Comparison of ENCODE assay signal across 9 mouse cellular contexts in the genomic region with DNA sequence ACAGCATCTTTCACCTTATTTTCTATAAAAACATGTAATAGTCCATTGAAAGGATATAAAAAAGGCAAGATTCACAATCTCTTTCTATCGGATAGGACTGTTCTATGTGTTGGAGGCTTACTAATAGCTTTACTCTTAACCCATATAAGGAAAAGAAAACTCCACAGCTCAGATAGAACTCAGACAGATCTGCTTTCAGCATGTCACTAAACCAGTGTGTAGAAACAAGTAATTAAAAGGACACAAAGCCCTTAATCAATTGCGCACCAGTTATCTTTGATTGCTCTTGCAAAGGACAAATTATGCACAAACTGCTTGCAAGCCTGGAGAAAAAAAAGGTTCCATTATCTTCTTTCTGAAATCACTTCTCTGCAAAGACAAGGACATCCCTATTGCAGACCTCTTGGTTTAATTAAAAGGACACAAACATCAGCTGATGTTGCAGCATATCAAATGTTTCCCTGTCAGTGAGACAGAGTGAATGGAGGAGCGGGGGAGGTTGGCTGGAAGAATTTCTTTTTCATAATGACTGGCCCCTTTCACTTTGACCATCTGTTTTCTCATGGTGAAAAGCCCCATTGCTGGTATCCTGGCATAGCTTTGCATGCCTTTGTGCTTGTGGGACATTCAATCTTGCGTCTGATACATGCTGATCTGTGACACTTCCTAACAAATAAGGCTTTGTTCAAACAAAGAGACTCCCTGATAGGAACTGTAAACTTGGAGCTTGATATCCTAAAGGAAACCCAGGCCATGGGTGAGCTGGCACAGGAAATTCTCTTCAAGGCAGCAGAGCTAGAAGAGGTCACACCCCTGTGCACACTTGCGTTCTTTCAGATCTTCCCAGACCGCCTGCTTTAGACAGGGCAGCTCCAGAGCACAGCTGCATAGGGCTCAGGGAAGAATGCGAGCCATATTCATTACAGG.
DNase-seq lines count a peak whose midpoint lies in the region; ATAC-seq lines count a peak whose summit lies in the region.
"Had no signal": no experiment of that assay in that cellular context is flagged by ENCODE, and none has a peak within 500 bp of the region (broad histone marks: within the 10 kb centered on the region; RNA-seq: fewer than 3 reads in every experiment).

No protein-coding gene starts in this region.

- DNase-seq in ovary, postnatal 36 days (ENCODE audit: low spot score), result peak; percentile 7
- no peak for DNase-seq in ovary, postnatal 10 days (ENCODE audit: low spot score)
- peak; percentile 31 for DNase-seq in left cerebral cortex, postnatal 4 days
- no peak for DNase-seq in urinary bladder, postnatal 25 days (ENCODE audit: low spot score)
- DNase-seq in right cerebral cortex, postnatal 36 days (ENCODE audit: low spot score in 2 of 2), result no peak

- no peaks in the 10 kb centered on the region for H3K27me3 ChIP-seq in forebrain, embryonic 12.5 days
- H3K27me3 ChIP-seq in hindbrain, embryonic 13.5 days, result no peaks in the 10 kb centered on the region
- H3K27me3 ChIP-seq in midbrain, embryonic 13.5 days, result no peaks in the 10 kb centered on the region

- peak; percentile 82 for ATAC-seq in forebrain, embryonic 12.5 days (ENCODE audit: low FRiP score)
- peak; percentile 84 for ATAC-seq in hindbrain, embryonic 13.5 days (ENCODE audit: low FRiP score)
- peak; percentile 87 for ATAC-seq in midbrain, embryonic 13.5 days

- intact Hi-C loops in left cerebral cortex, postnatal 4 days (cut with DNase I), result loop anchor here (10.0 kb wide), 1 partner anchor 159 kb away; the partner anchor contains the start of gene Rgmb

- peaks cover 5% of the 10 kb centered on the region; the same call in 1 of the 2 replicates for H3K9me3 ChIP-seq in forebrain, embryonic 12.5 days
- H3K9me3 ChIP-seq in hindbrain, embryonic 13.5 days, result peaks cover 4% of the 10 kb centered on the region
- peaks cover 3% of the 10 kb centered on the region; the same call in 1 of the 2 replicates for H3K9me3 ChIP-seq in midbrain, embryonic 13.5 days

- WGBS in forebrain, embryonic 12.5 days, result 7% methylated on average over 7 of the region's 7 CpGs
- WGBS in hindbrain, embryonic 13.5 days, result 11% methylated on average over 7 of the region's 7 CpGs
- WGBS in midbrain, embryonic 13.5 days, result 10% methylated on average over 7 of the region's 7 CpGs

- peaks cover 55% of the 10 kb centered on the region for H3K4me1 ChIP-seq in forebrain, embryonic 12.5 days
- peaks cover 32% of the 10 kb centered on the region for H3K4me1 ChIP-seq in hindbrain, embryonic 13.5 days (replicated peaks)
- H3K4me1 ChIP-seq in midbrain, embryonic 13.5 days (replicated peaks), result peaks cover 45% of the 10 kb centered on the region

- H3K36me3 ChIP-seq in forebrain, embryonic 12.5 days (replicated peaks), result no peaks in the 10 kb centered on the region
- 0 out of 2 replicates have a peak, but pooled peaks cover 2% of the 10 kb centered on the region for H3K36me3 ChIP-seq in hindbrain, embryonic 13.5 days
- no peaks in the 10 kb centered on the region for H3K36me3 ChIP-seq in midbrain, embryonic 13.5 days

- H3K9ac ChIP-seq in forebrain, embryonic 12.5 days, result no peak overlapping the region
- no peak overlapping the region for H3K9ac ChIP-seq in hindbrain, embryonic 13.5 days
- peak overlapping the region; percentile 29; the same call in 1 of the 2 replicates for H3K9ac ChIP-seq in midbrain, embryonic 13.5 days (replicated peaks)
- H3K9ac ChIP-seq: liver, embryonic 14.5 days had no signal

- H3K4me3 ChIP-seq in forebrain, embryonic 12.5 days (replicated peaks), result no peak overlapping the region
- no peak overlapping the region for H3K4me3 ChIP-seq in hindbrain, embryonic 13.5 days
- no peak overlapping the region for H3K4me3 ChIP-seq in midbrain, embryonic 13.5 days (replicated peaks)

- H3K4me2 ChIP-seq in forebrain, embryonic 12.5 days, result no peak overlapping the region; the same call in 1 of the 2 replicates
- H3K4me2 ChIP-seq in hindbrain, embryonic 13.5 days, result no peak overlapping the region
- no peak overlapping the region for H3K4me2 ChIP-seq in midbrain, embryonic 13.5 days (replicated peaks)

- H3K27ac ChIP-seq in forebrain, embryonic 12.5 days, result peak overlapping the region; percentile 87
- peak overlapping the region; percentile 91 for H3K27ac ChIP-seq in hindbrain, embryonic 13.5 days
- peak overlapping the region; percentile 86 for H3K27ac ChIP-seq in midbrain, embryonic 13.5 days
- H3K27ac ChIP-seq: liver, embryonic 14.5 days had no signal

Comparison
In these comparisons a context has a peak if more than half of its experiments do, and no peak if none do; other contexts are left out.
1. DNase-seq: peak in ovary, postnatal 36 days (single experiment) and left cerebral cortex, postnatal 4 days (single experiment); none in ovary, postnatal 10 days (single experiment), urinary bladder, postnatal 25 days (single experiment) and right cerebral cortex, postnatal 36 days (0 of 2).
2. Peak in every context shown above with its lines, with median percentiles within 50 percentile points of each other: ATAC-seq and H3K27ac ChIP-seq.